Mouse (Mus musculus): ENCODE measurements around the gene Kcnq4.

- TF ChIP-seq CTCF (IDR thresholded peaks at IDR 0.05; ENCODE audit: insufficient read depth, low read length): no peak
- TF ChIP-seq POLR2A (IDR thresholded peaks at IDR 0.05; ENCODE audit: borderline replicate concordance, extremely low read depth, low read depth, low read length): no peak
Measured at GRCm38 (mm10) chr4:120702511-120702910, 45.9 kb downstream of the Kcnq4 start.
